Mouse (Mus musculus) liver, embryonic 16.5 days (tissue): Measurements from ENCODE around the gene Hsd17b14. TPM values are rescaled to one million over a fixed set of nuclear protein-coding genes. Genes with fewer than 3 reads are reported as not detected.

Experiments
- ATAC-seq: fragments of 200-750 bp; cut with Nextera tagmentation; 2 replicates; pipeline ENCODE4 v1.8.0; 2017; ENCODE audit warnings: low read depth, mild to moderate bottlenecking, moderate number of reproducible peaks, moderate library complexity
- H3K27ac ChIP-seq: fragments of 300-500 bp; sonication (generic); 2 replicates; pipeline ENCODE4 v1.5.1; 2014; ENCODE audit warnings: mild to moderate bottlenecking, low read length
- H3K27me3 ChIP-seq: fragments of 300-500 bp; sonication (generic); 2 replicates; pipeline ENCODE4 v1.6.1; 2014; ENCODE audit warnings: low read depth, low read length, mixed read lengths; ENCODE audit not compliant: control insufficient read depth, insufficient read depth
- H3K36me3 ChIP-seq: fragments of 300-500 bp; sonication (generic); 2 replicates; pipeline ENCODE4 v1.6.1; 2014; ENCODE audit warnings: mild to moderate bottlenecking; ENCODE audit not compliant: control insufficient read depth, insufficient read depth
- H3K4me1 ChIP-seq: fragments of 300-500 bp; sonication (generic); 2 replicates; pipeline ENCODE4 v1.6.1; 2014; ENCODE audit warnings: low read depth, low read length, mixed read lengths; ENCODE audit not compliant: control insufficient read depth
- H3K4me2 ChIP-seq: fragments of 300-500 bp; sonication (generic); 2 replicates; pipeline ENCODE4 v1.6.1; 2014; ENCODE audit warnings: low read depth, low read length, mixed read lengths
- H3K4me3 ChIP-seq: fragments of 300-500 bp; sonication (generic); 2 replicates; pipeline ENCODE4 v1.5.1; 2014; ENCODE audit warnings: low read depth, mild to moderate bottlenecking, low read length
- H3K9ac ChIP-seq: fragments of 300-500 bp; sonication (generic); 2 replicates; pipeline ENCODE4 v1.6.1; 2014; ENCODE audit warnings: low read depth, low read length
- H3K9me3 ChIP-seq: fragments of 300-500 bp; sonication (generic); replicated peaks from 2 replicates; pipeline ENCODE4 v1.6.1; 2016; ENCODE audit warnings: low read length; ENCODE audit not compliant: control insufficient read depth
- WGBS: fragments of 180-500 bp; shearing (Covaris S2); extraction: QIAGEN DNeasy Blood & Tissue Kit; methylation state at CpG from one replicate; pipeline ENCODE4 v1.1.7; 2014; ENCODE audit not compliant: insufficient replicate concordance; 5-methylcytosine and 5-hydroxymethylcytosine counted together
- polyA plus RNA-seq: library from polyadenylated mRNA; unstranded; fragments of >200 nt; fragmentation: Nextera tagmentation; extraction: Ambion mirVana; gene quantifications from 2 replicates; pipeline ENCODE4 v1.2.1, GENCODE M21; 2015

Hsd17b14 gene
- polyA plus RNA-seq, 1 experiment from 2014 or later, result 1.8 TPM

GRCm38 (mm10) chr7:45568601-45569473 lies 14.1 kb downstream of the Hsd17b14 start:
- peak overlapping the region; percentile 94 for H3K4me2 ChIP-seq
- peak overlapping the region; percentile 86 for H3K27ac ChIP-seq
- peak overlapping the region; percentile 39; the same call in 1 of the 2 replicates for H3K9ac ChIP-seq
- H3K27me3 ChIP-seq, result no peaks in the 10 kb centered on the region
- no peaks in the 10 kb centered on the region for H3K9me3 ChIP-seq
- peak overlapping the region; percentile 63 for H3K4me3 ChIP-seq
- no peaks in the 10 kb centered on the region for H3K36me3 ChIP-seq
- 29% methylated on average over 10 of the region's 10 CpGs for WGBS
- ATAC-seq, result peak; percentile 33; the same call in 1 of the 2 replicates
- H3K4me1 ChIP-seq, result peaks cover 62% of the 10 kb centered on the region

- Histone ChIP-seq H3K9me3 (no peaks in the 10 kb centered on the region), H3K4me3 (peak within 1 kb of the TSS; percentile 65), H3K9ac (peak within 1 kb of the TSS; percentile 59), H3K4me1 (peaks cover 59% of the 10 kb centered on the region), H3K4me2 (peak within 1 kb of the TSS; percentile 94), H3K27ac (peak within 1 kb of the TSS; percentile 86), H3K27me3 (no peaks in the 10 kb centered on the region), H3K36me3 (no peaks in the 10 kb centered on the region)
- 5% methylated on average over 41 of the region's 42 CpGs for WGBS
- peak; percentile 47 for ATAC-seq
Measured at GRCm38 (mm10) chr7:45570103-45570741, 15.5 kb downstream of the Hsd17b14 start, which contains the start of gene Bcat2. Bcat2 (plus strand) TSS chr7:45570153.

- H3K9ac ChIP-seq, result no peak overlapping the region; the same call in 1 of the 2 replicates
- no peak overlapping the region; the same call in 1 of the 2 replicates for H3K27ac ChIP-seq
- ATAC-seq, result no peak
- peak overlapping the region; percentile 65; the same call in 1 of the 2 replicates for H3K4me3 ChIP-seq
- peak overlapping the region; percentile 73 for H3K4me2 ChIP-seq
- H3K36me3 ChIP-seq, result 0 out of 2 replicates have a peak, but pooled peaks cover 6% of the 10 kb centered on the region
- H3K27me3 ChIP-seq, result no peaks in the 10 kb centered on the region
- H3K4me1 ChIP-seq, result peaks cover 59% of the 10 kb centered on the region
- 16% methylated on average over 1 of the region's 1 CpGs for WGBS
- H3K9me3 ChIP-seq, result no peaks in the 10 kb centered on the region
Measured at GRCm38 (mm10) chr7:45571966-45572365, 17.3 kb downstream of the Hsd17b14 start.

DNA sequence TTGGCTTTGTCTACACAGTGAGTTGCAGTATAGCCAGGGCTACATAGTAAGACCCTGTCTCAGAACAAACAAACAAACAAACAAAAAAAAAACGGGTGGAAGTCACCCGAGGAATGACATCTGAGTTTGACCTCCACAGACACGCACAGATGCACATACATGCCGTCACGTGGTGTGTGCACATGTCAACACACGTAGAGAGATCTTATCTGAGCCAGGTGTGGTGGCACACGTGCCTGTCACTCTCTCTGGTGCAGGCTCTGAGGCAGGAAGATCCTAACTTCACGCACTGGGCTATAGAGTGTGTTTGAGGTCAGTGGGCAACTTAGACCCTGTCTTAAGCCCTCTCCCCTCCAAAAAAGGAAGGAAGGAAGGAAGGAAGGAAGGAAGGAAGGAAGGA lies 19.3 kb downstream of the Hsd17b14 start:
- H3K9ac ChIP-seq, result peak overlapping the region; percentile 47
- no peaks in the 10 kb centered on the region for H3K27me3 ChIP-seq
- H3K27ac ChIP-seq, result peak overlapping the region; percentile 50
- peaks cover 41% of the 10 kb centered on the region for H3K4me1 ChIP-seq
- no peak for ATAC-seq
- H3K4me2 ChIP-seq, result peak overlapping the region; percentile 53
- H3K36me3 ChIP-seq, result 0 out of 2 replicates have a peak, but pooled peaks cover 6% of the 10 kb centered on the region
- H3K9me3 ChIP-seq, result no peaks in the 10 kb centered on the region
- WGBS, result 48% methylated on average over 8 of the region's 8 CpGs
- peak overlapping the region; percentile 58 for H3K4me3 ChIP-seq

DNA sequence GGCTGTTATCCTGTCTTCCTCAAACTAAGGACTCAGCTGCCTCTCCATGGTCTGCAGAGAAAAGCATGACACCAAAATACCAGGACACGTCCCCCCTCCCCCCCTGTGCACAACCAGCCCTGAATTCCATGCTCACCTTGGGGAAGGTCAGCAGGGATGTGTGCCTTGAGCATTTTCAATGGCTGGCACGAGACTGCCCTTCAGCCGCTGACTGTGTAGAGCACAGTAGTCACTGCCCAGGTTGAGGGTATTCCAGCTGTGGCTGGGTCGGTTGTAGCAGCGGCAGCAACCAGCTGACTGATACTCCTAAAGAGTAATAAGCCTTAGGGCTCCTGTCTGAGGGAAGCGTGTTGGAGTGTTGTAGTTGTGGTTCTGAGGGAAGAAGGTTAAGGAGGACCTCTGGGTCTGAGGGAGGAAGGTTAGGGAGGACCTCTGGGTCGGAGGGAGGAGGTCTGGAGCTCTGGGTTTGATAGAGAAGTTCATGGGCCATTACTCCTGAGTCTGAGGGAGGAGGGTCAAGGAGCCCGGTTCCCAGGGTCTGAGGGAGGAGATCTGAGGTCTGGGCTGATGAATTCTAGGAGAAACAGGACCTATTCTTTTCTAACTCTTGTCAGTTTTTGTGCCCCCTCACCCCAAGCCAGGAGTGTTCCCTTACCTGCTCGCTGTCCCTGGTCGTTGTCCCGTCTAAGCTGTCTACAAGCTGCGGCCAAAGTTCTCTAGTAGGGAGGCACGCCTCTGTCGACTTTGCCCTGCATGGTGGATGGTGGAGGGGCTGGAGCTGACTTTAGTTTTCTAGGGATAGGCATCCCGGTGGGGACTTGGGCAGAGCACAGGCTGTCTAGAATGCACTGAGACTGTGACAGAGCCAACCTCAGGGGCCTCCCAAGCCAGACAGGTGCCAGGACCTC lies 20.0 kb downstream of the Hsd17b14 start:
- Histone ChIP-seq H3K4me2 (peak overlapping the region; percentile 53), H3K27me3 (no peaks in the 10 kb centered on the region), H3K4me1 (peaks cover 33% of the 10 kb centered on the region), H3K36me3 (0 out of 2 replicates have a peak, but pooled peaks cover 6% of the 10 kb centered on the region), H3K4me3 (peak overlapping the region; percentile 58), H3K27ac (peak overlapping the region; percentile 62), H3K9ac (peak overlapping the region; percentile 54), H3K9me3 (no peaks in the 10 kb centered on the region)
- WGBS, result 64% methylated on average over 15 of the region's 15 CpGs
- peak; percentile 68 for ATAC-seq

DNA sequence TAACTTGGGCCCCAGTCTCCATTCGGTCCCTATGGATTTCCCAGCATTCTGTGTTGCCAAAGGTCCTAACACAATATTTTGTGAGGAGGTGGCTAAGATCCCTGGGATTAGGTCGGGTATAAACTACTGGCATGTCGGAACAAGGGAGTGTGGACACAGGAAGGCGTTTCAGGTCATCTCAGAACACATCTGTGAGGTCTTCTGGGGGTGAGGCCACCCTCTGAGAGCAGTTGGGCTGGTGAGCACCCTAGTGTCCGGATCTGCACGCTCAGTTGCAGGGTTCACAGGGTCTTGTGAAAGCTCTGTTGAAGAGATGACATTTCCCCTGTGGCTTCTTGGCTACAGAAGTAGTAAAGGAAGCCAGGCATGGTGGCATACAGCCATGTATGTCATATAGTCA lies 31.2 kb downstream of the Hsd17b14 start:
- H3K4me3 ChIP-seq, result no peak overlapping the region
- no peak overlapping the region for H3K4me2 ChIP-seq
- WGBS, result 74% methylated on average over 6 of the region's 6 CpGs
- H3K27ac ChIP-seq, result no peak overlapping the region
- no peaks in the 10 kb centered on the region for H3K27me3 ChIP-seq
- peaks cover 4% of the 10 kb centered on the region for H3K4me1 ChIP-seq
- no peaks in the 10 kb centered on the region for H3K9me3 ChIP-seq
- peaks cover 9% of the 10 kb centered on the region; the same call in 1 of the 2 replicates for H3K36me3 ChIP-seq
- H3K9ac ChIP-seq, result no peak overlapping the region
- no peak for ATAC-seq

- Histone ChIP-seq H3K9me3 (no peaks in the 10 kb centered on the region), H3K4me1 (peaks cover 6% of the 10 kb centered on the region), H3K27ac (no peak overlapping the region), H3K27me3 (no peaks in the 10 kb centered on the region), H3K4me2 (no peak overlapping the region), H3K9ac (no peak overlapping the region), H3K4me3 (no peak overlapping the region), H3K36me3 (peaks cover 7% of the 10 kb centered on the region; the same call in 1 of the 2 replicates)
- WGBS, result 86% methylated on average over 23 of the region's 23 CpGs
- ATAC-seq, result no peak
Measured at GRCm38 (mm10) chr7:45587631-45588592, 33.2 kb downstream of the Hsd17b14 start.
